Mouse (Mus musculus): ENCODE measurements at regions not wholly inside any gene's neighbourhood (a gene's known extent, or its start where the extent isn't known, plus 50 kb on each side); places are given as distances from the start of the nearest gene placed in this dataset.
A peak's percentile ranks its signal among the peaks of the same experiment; 100 is the strongest.

GRCm38 (mm10) chr14:78422601-78423000, 114.0 kb downstream of the Akap11 start:
- Histone ChIP-seq H3K27ac (ENCODE audit: low read depth) (no peak overlapping the region), H3K27me3 (ENCODE audit: control insufficient read depth, insufficient read depth, low read length) (no peaks in the 10 kb centered on the region), H3K4me3 (ENCODE audit: low read depth, low read length) (no peak overlapping the region), H3K9me3 (replicated peaks; ENCODE audit: control insufficient read depth, low read length) (no peaks in the 10 kb centered on the region), H3K36me3 (replicated peaks; ENCODE audit: control insufficient read depth, insufficient read depth, low read length) (no peaks in the 10 kb centered on the region), H3K4me2 (ENCODE audit: low read depth, low read length) (no peak overlapping the region), H3K4me1 (ENCODE audit: control insufficient read depth, insufficient read depth) (no peaks in the 10 kb centered on the region), H3K9ac (replicated peaks; ENCODE audit: low read depth, low read length) (no peak overlapping the region)
- WGBS: 75% methylated on average over 3 of the region's 3 CpGs
- no peak for ATAC-seq (ENCODE audit: insufficient read depth, low read depth)
- TF ChIP-seq CTCF (IDR thresholded peaks at IDR 0.05; ENCODE audit: low read depth) (no peak), EP300 (IDR thresholded peaks at IDR 0.05; ENCODE audit: low read depth) (no peak)
- no peak for DNase-seq (ENCODE audit: low spot score)

- TF ChIP-seq CTCF (IDR thresholded peaks at IDR 0.05; ENCODE audit: low read depth): no peak
- no peak for TF ChIP-seq EP300 (IDR thresholded peaks at IDR 0.05; ENCODE audit: low read depth)
- DNase-seq (ENCODE audit: low spot score) (no peak), ATAC-seq (ENCODE audit: insufficient read depth, low read depth) (no peak)
- Histone ChIP-seq H3K36me3 (replicated peaks; ENCODE audit: control insufficient read depth, insufficient read depth, low read length) (no peaks in the 10 kb centered on the region), H3K4me3 (ENCODE audit: low read depth, low read length) (no peak overlapping the region), H3K9ac (replicated peaks; ENCODE audit: low read depth, low read length) (no peak overlapping the region), H3K4me1 (ENCODE audit: control insufficient read depth, insufficient read depth) (no peaks in the 10 kb centered on the region), H3K27ac (ENCODE audit: low read depth) (no peak overlapping the region), H3K27me3 (ENCODE audit: control insufficient read depth, insufficient read depth, low read length) (no peaks in the 10 kb centered on the region), H3K9me3 (replicated peaks; ENCODE audit: control insufficient read depth, low read length) (no peaks in the 10 kb centered on the region), H3K4me2 (ENCODE audit: low read depth, low read length) (no peak overlapping the region)
- WGBS: 43% methylated on average over 2 of the region's 2 CpGs
Observed at GRCm38 (mm10) chr14:78420966-78421365, 113.1 kb upstream of the Tnfsf11 start.

GRCm38 (mm10) chr14:78420176-78420575, 112.3 kb upstream of the Tnfsf11 start:
- no peaks in the 10 kb centered on the region for H3K9me3 ChIP-seq (replicated peaks; ENCODE audit: control insufficient read depth, low read length)
- no peak overlapping the region for H3K4me2 ChIP-seq (ENCODE audit: low read depth, low read length)
- TF ChIP-seq EP300 (IDR thresholded peaks at IDR 0.05; ENCODE audit: low read depth): no peak
- TF ChIP-seq CTCF (IDR thresholded peaks at IDR 0.05; ENCODE audit: low read depth): no peak
- H3K27ac ChIP-seq (ENCODE audit: low read depth): no peak overlapping the region
- 61% methylated on average over 3 of the region's 3 CpGs for WGBS
- no peaks in the 10 kb centered on the region for H3K27me3 ChIP-seq (ENCODE audit: control insufficient read depth, insufficient read depth, low read length)
- H3K9ac ChIP-seq (replicated peaks; ENCODE audit: low read depth, low read length): no peak overlapping the region
- H3K36me3 ChIP-seq (replicated peaks; ENCODE audit: control insufficient read depth, insufficient read depth, low read length): no peaks in the 10 kb centered on the region
- ATAC-seq (ENCODE audit: insufficient read depth, low read depth): no peak
- no peaks in the 10 kb centered on the region for H3K4me1 ChIP-seq (ENCODE audit: control insufficient read depth, insufficient read depth)
- no peak for DNase-seq (ENCODE audit: low spot score)
- no peak overlapping the region for H3K4me3 ChIP-seq (ENCODE audit: low read depth, low read length)

GRCm38 (mm10) chr14:78405568-78405967, 97.7 kb upstream of the Tnfsf11 start:
- ATAC-seq (ENCODE audit: insufficient read depth, low read depth): no peak
- TF ChIP-seq EP300 (IDR thresholded peaks at IDR 0.05; ENCODE audit: low read depth) (no peak), CTCF (IDR thresholded peaks at IDR 0.05; ENCODE audit: low read depth) (0 out of 2 replicates have a peak, but pooled peaks have one; percentile 5)
- H3K4me3 ChIP-seq (ENCODE audit: low read depth, low read length): no peak overlapping the region
- no peaks in the 10 kb centered on the region for H3K36me3 ChIP-seq (replicated peaks; ENCODE audit: control insufficient read depth, insufficient read depth, low read length)
- WGBS: 60% methylated on average over 3 of the region's 3 CpGs
- DNase-seq (ENCODE audit: low spot score): no peak
- H3K9me3 ChIP-seq (replicated peaks; ENCODE audit: control insufficient read depth, low read length): no peaks in the 10 kb centered on the region
- no peaks in the 10 kb centered on the region for H3K27me3 ChIP-seq (ENCODE audit: control insufficient read depth, insufficient read depth, low read length)
- no peak overlapping the region for H3K4me2 ChIP-seq (ENCODE audit: low read depth, low read length)
- no peaks in the 10 kb centered on the region for H3K4me1 ChIP-seq (ENCODE audit: control insufficient read depth, insufficient read depth)
- no peak overlapping the region for H3K27ac ChIP-seq (ENCODE audit: low read depth)
- no peak overlapping the region for H3K9ac ChIP-seq (replicated peaks; ENCODE audit: low read depth, low read length)

- DNase-seq (ENCODE audit: low spot score): no peak
- no peak overlapping the region for H3K4me3 ChIP-seq (ENCODE audit: low read depth, low read length)
- no peak overlapping the region for H3K27ac ChIP-seq (ENCODE audit: low read depth)
- H3K27me3 ChIP-seq (ENCODE audit: control insufficient read depth, insufficient read depth, low read length): no peaks in the 10 kb centered on the region
- no peak for TF ChIP-seq CTCF (IDR thresholded peaks at IDR 0.05; ENCODE audit: low read depth)
- no peak for TF ChIP-seq EP300 (IDR thresholded peaks at IDR 0.05; ENCODE audit: low read depth)
- no peaks in the 10 kb centered on the region for H3K36me3 ChIP-seq (replicated peaks; ENCODE audit: control insufficient read depth, insufficient read depth, low read length)
- H3K9ac ChIP-seq (replicated peaks; ENCODE audit: low read depth, low read length): no peak overlapping the region
- no peaks in the 10 kb centered on the region for H3K4me1 ChIP-seq (ENCODE audit: control insufficient read depth, insufficient read depth)
- 57% methylated on average over 2 of the region's 2 CpGs for WGBS
- H3K4me2 ChIP-seq (ENCODE audit: low read depth, low read length): no peak overlapping the region
- ATAC-seq (ENCODE audit: insufficient read depth, low read depth): no peak
- H3K9me3 ChIP-seq (replicated peaks; ENCODE audit: control insufficient read depth, low read length): no peaks in the 10 kb centered on the region
Observed at GRCm38 (mm10) chr14:78397914-78398313, 90.1 kb upstream of the Tnfsf11 start.

- WGBS: 84% methylated on average over 6 of the region's 6 CpGs
Observed at GRCm38 (mm10) chr14:78395631-78396030, 87.8 kb upstream of the Tnfsf11 start.

More at GRCm38 (mm10) chr14:78395631-78396030, 87.8 kb upstream of the Tnfsf11 start:
- Histone ChIP-seq H3K4me3 (ENCODE audit: low read depth, low read length) (no peak overlapping the region), H3K4me2 (ENCODE audit: low read depth, low read length) (no peak overlapping the region), H3K4me1 (ENCODE audit: control insufficient read depth, insufficient read depth) (no peaks in the 10 kb centered on the region), H3K27ac (ENCODE audit: low read depth) (no peak overlapping the region), H3K27me3 (ENCODE audit: control insufficient read depth, insufficient read depth, low read length) (no peaks in the 10 kb centered on the region), H3K36me3 (replicated peaks; ENCODE audit: control insufficient read depth, insufficient read depth, low read length) (no peaks in the 10 kb centered on the region), H3K9ac (replicated peaks; ENCODE audit: low read depth, low read length) (no peak overlapping the region), H3K9me3 (replicated peaks; ENCODE audit: control insufficient read depth, low read length) (no peaks in the 10 kb centered on the region)
- no peak for TF ChIP-seq EP300 (IDR thresholded peaks at IDR 0.05; ENCODE audit: low read depth)
- no peak for DNase-seq (ENCODE audit: low spot score)
- no peak for ATAC-seq (ENCODE audit: insufficient read depth, low read depth)
